Mouse (Mus musculus): ENCODE results near the gene Wdr73. TPM values are rescaled to one million over a fixed set of nuclear protein-coding genes. Genes with fewer than 3 reads are reported as not detected.

Wdr73 gene
- total and polyA plus RNA-seq, 2 experiments from 2014 or later: 20.3 to 29.2 TPM

DNA sequence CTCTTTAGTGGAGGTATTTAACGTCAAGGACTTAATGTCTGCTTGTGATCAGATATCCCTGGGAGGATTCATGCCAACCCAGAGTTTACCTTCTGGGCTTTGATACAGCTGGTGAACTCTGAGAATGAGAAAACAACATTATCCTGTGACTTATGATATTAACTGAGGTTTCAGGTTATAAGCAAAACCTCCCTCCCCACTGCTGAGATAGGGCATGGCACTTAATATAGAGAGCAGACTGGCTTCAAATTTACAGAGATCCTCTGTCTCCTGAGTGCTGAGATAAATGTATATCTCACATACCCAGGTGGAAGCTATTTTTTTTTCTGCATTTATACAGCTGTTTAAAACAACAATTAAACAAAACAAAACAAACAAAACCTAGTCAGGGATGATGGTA is 31.7 kb upstream of the Wdr73 start:
- H3K9me3 ChIP-seq (ENCODE audit: low read length): no peaks in the 10 kb centered on the region
- WGBS: 65% methylated on average over 1 of the region's 1 CpGs
- no peak overlapping the region for H3K9ac ChIP-seq (replicated peaks; ENCODE audit: low read length)
- no peak overlapping the region for H3K27ac ChIP-seq
- no peak for ATAC-seq
- no peak for DNase-seq (ENCODE audit: low spot score)
- H3K27me3 ChIP-seq (ENCODE audit: insufficient read depth, low read length): no peaks in the 10 kb centered on the region
- no peak overlapping the region for H3K4me2 ChIP-seq (ENCODE audit: low read depth, low read length)
- no peaks in the 10 kb centered on the region for H3K4me1 ChIP-seq (ENCODE audit: insufficient read depth, low read length)
- no peak overlapping the region for H3K4me3 ChIP-seq (ENCODE audit: low read length)
- peaks cover 12% of the 10 kb centered on the region for H3K36me3 ChIP-seq (ENCODE audit: insufficient read depth, low read length)
- TF ChIP-seq CTCF (IDR thresholded peaks at IDR 0.05; ENCODE audit: low read depth): no peak

DNA sequence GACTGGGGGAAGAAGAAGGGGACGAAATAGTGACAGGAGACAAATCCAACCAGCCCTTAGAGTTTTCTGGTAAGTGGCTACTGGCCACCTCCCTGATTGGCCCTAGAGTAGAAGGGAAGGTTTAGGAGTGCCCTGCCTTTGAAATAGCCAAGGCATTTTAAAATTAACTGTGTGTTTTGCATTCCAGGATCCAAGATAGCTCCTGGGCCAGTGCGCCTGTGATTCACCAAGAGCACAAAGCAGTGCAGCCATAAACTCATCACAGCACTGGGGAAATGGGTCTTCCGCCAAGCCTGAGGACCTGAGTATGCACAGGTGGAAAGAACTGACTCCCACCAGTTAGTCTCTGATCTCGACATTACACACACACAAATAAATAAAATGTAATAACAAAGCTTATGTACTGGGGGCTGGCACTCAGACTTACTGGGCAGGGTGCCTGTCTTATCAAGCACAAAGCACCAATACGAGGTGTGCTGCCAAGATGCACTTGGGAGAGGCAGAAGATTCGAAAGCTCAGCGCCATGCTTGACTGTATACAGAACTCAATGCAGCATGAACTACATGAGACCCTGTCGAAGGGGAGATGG is 30.6 kb upstream of the Wdr73 start:
- no peak overlapping the region for H3K9ac ChIP-seq (replicated peaks; ENCODE audit: low read length)
- no peak overlapping the region for H3K4me3 ChIP-seq (ENCODE audit: low read length)
- ATAC-seq: no peak
- H3K4me2 ChIP-seq (ENCODE audit: low read depth, low read length): no peak overlapping the region
- no peak for DNase-seq (ENCODE audit: low spot score)
- no peaks in the 10 kb centered on the region for H3K9me3 ChIP-seq (ENCODE audit: low read length)
- H3K27ac ChIP-seq: no peak overlapping the region
- 79% methylated on average over 8 of the region's 8 CpGs for WGBS
- no peak for TF ChIP-seq CTCF (IDR thresholded peaks at IDR 0.05; ENCODE audit: low read depth)
- H3K4me1 ChIP-seq (ENCODE audit: insufficient read depth, low read length): no peaks in the 10 kb centered on the region
- peaks cover 16% of the 10 kb centered on the region for H3K36me3 ChIP-seq (ENCODE audit: insufficient read depth, low read length)
- H3K27me3 ChIP-seq (ENCODE audit: insufficient read depth, low read length): no peaks in the 10 kb centered on the region

DNA sequence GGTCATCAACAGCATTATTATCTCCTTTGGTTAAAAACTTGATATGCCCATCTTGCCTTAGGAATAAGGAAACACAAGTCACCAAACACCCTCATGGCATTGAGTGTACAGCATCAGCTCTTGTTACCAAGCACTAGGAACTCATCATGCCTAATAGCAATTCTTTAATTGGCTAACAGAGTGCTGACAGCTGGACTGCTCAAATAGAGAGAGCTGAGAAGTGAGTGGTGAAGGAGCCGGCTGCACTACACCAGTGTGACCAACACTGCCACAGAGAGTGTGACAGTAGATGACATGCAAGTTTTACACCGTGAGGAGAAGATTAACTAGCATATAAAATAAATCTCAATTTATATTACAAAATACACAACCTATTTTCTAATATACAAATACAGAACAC is 22.1 kb upstream of the Wdr73 start:
- H3K27ac ChIP-seq: no peak overlapping the region
- 90% methylated on average over 2 of the region's 2 CpGs for WGBS
- no peak for TF ChIP-seq CTCF (IDR thresholded peaks at IDR 0.05; ENCODE audit: low read depth)
- ATAC-seq: no peak
- no peak for DNase-seq (ENCODE audit: low spot score)
- H3K27me3 ChIP-seq (ENCODE audit: insufficient read depth, low read length): no peaks in the 10 kb centered on the region
- no peaks in the 10 kb centered on the region for H3K9me3 ChIP-seq (ENCODE audit: low read length)
- H3K9ac ChIP-seq (replicated peaks; ENCODE audit: low read length): no peak overlapping the region
- H3K4me3 ChIP-seq (ENCODE audit: low read length): no peak overlapping the region
- no peak overlapping the region for H3K4me2 ChIP-seq (ENCODE audit: low read depth, low read length)
- H3K4me1 ChIP-seq (ENCODE audit: insufficient read depth, low read length): no peaks in the 10 kb centered on the region
- peaks cover 37% of the 10 kb centered on the region for H3K36me3 ChIP-seq (ENCODE audit: insufficient read depth, low read length)

- Histone ChIP-seq H3K36me3 (ENCODE audit: insufficient read depth, low read length) (peaks cover 41% of the 10 kb centered on the region), H3K27me3 (ENCODE audit: insufficient read depth, low read length) (no peaks in the 10 kb centered on the region), H3K4me3 (ENCODE audit: low read length) (no peak overlapping the region), H3K4me2 (ENCODE audit: low read depth, low read length) (no peak overlapping the region), H3K4me1 (ENCODE audit: insufficient read depth, low read length) (no peaks in the 10 kb centered on the region), H3K27ac (no peak overlapping the region), H3K9me3 (ENCODE audit: low read length) (no peaks in the 10 kb centered on the region), H3K9ac (replicated peaks; ENCODE audit: low read length) (no peak overlapping the region)
- WGBS: 94% methylated on average over 5 of the region's 5 CpGs
- DNase-seq (ENCODE audit: low spot score): no peak
- no peak for TF ChIP-seq CTCF (IDR thresholded peaks at IDR 0.05; ENCODE audit: low read depth)
- no peak for ATAC-seq
Observed at GRCm38 (mm10) chr7:80919647-80920008, 18.6 kb upstream of the Wdr73 start.

DNA sequence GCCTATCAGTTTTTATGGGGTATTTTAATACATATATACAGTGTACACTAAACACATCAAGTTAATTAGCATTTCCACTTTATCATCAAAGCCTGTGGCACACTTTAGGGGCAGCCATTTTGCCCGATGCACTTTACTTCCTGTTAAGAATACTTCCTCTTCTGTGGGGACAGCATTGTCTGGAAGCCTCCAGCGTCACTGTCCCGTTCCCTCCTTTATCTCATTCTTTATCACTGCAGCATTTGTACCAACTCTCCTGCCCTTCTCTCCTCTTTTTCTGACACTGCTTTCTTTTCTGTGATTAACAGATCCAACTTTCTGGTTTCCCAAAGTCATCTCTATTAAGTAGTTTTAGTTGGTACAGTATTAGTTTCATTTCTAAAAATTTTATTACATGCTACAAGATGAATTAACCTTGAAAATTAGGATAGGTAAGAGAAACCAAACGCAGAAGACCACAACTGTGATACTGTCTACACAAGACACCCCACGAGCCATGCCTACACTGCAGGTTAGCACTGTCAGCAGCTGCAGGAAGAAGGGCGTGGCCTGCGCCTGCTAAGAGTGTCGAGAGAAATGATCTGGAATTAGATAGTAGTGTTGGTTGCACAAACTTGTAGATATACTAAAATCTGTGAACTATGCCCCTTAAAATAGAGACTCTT is 18.0 kb upstream of the Wdr73 start:
- 88% methylated on average over 8 of the region's 8 CpGs for WGBS

DNA sequence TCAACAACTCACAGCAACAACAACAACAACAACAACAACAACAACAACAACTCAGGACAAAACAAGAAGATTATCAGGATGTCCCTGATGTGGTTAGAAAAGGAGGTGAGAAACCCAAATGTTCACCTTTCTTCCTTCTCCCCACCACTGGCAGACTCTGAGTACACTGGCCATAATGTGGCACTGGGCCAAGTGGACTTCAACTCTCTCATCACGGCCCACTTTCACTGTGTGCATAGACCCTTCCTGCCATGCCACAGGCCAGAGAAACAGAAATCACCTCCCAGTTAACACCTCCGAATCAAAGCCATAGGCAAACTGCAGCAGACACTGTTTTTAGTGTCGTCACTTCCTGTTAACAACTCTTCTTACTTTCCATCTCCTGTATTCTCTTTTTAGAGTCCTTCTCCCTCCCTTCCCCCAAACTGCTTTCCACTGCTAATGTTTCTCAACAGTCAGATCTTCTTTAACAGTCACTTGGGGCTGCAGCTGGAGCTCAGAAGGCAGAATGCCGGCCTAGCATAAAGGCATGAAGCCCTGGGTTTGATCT is 16.9 kb upstream of the Wdr73 start:
- no peaks in the 10 kb centered on the region for H3K9me3 ChIP-seq (ENCODE audit: low read length)
- no peaks in the 10 kb centered on the region for H3K27me3 ChIP-seq (ENCODE audit: insufficient read depth, low read length)
- H3K4me3 ChIP-seq (ENCODE audit: low read length): no peak overlapping the region
- no peaks in the 10 kb centered on the region for H3K4me1 ChIP-seq (ENCODE audit: insufficient read depth, low read length)
- peaks cover 47% of the 10 kb centered on the region for H3K36me3 ChIP-seq (ENCODE audit: insufficient read depth, low read length)
- 84% methylated on average over 4 of the region's 4 CpGs for WGBS
- no peak overlapping the region for H3K9ac ChIP-seq (replicated peaks; ENCODE audit: low read length)
- no peak for DNase-seq (ENCODE audit: low spot score)
- no peak for TF ChIP-seq CTCF (IDR thresholded peaks at IDR 0.05; ENCODE audit: low read depth)
- no peak for ATAC-seq
- no peak overlapping the region for H3K4me2 ChIP-seq (ENCODE audit: low read depth, low read length)
- no peak overlapping the region for H3K27ac ChIP-seq

More for the DNA sequence above, 18.0 kb upstream of the Wdr73 start:
- ATAC-seq (no peak), DNase-seq (ENCODE audit: low spot score) (no peak)
- Histone ChIP-seq H3K9me3 (ENCODE audit: low read length) (no peaks in the 10 kb centered on the region), H3K36me3 (ENCODE audit: insufficient read depth, low read length) (peaks cover 41% of the 10 kb centered on the region), H3K9ac (replicated peaks; ENCODE audit: low read length) (no peak overlapping the region), H3K27ac (no peak overlapping the region), H3K4me1 (ENCODE audit: insufficient read depth, low read length) (no peaks in the 10 kb centered on the region), H3K4me3 (ENCODE audit: low read length) (no peak overlapping the region), H3K4me2 (ENCODE audit: low read depth, low read length) (no peak overlapping the region), H3K27me3 (ENCODE audit: insufficient read depth, low read length) (no peaks in the 10 kb centered on the region)
- no peak for TF ChIP-seq CTCF (IDR thresholded peaks at IDR 0.05; ENCODE audit: low read depth)

- Histone ChIP-seq H3K4me1 (ENCODE audit: insufficient read depth, low read length) (no peaks in the 10 kb centered on the region), H3K4me2 (ENCODE audit: low read depth, low read length) (no peak overlapping the region), H3K9me3 (ENCODE audit: low read length) (no peaks in the 10 kb centered on the region), H3K9ac (replicated peaks; ENCODE audit: low read length) (no peak overlapping the region), H3K27me3 (ENCODE audit: insufficient read depth, low read length) (no peaks in the 10 kb centered on the region), H3K4me3 (ENCODE audit: low read length) (no peak overlapping the region), H3K36me3 (ENCODE audit: insufficient read depth, low read length) (peaks cover 43% of the 10 kb centered on the region), H3K27ac (no peak overlapping the region)
- no peak for ATAC-seq
- 91% methylated on average over 8 of the region's 8 CpGs for WGBS
- no peak for DNase-seq (ENCODE audit: low spot score)
- TF ChIP-seq CTCF (IDR thresholded peaks at IDR 0.05; ENCODE audit: low read depth): no peak
Observed at GRCm38 (mm10) chr7:80912496-80912895, 11.4 kb upstream of the Wdr73 start.

Measured in hindbrain, postnatal 0 days (tissue).